Mouse (Mus musculus) thymus, postnatal 25 days (tissue): ENCODE data around the gene Mapk11.

Experiments
- DNase-seq: peaks from one replicate; pipeline ENCODE4 v3.0.0; 2022

Mapk11 gene

GRCm38 (mm10) chr15:89098616-89099015 is 50.8 kb downstream of the Mapk11 start:
- no peak for DNase-seq

GRCm38 (mm10) chr15:89097450-89097849 is 52.0 kb downstream of the Mapk11 start:
- DNase-seq, result no peak
